Mouse (Mus musculus) fibroblast of lung, adult 2 months (primary cell): ENCODE measurements around the gene Cuzd1.

Experiments used
- DNase-seq: peaks from one replicate; pipeline ENCODE4 v3.0.0-alpha.2; 2011; ENCODE audit warnings: low read depth

The Cuzd1 gene

GRCm38 (mm10) chr7:131322192-131322591 is at the start of gene Cuzd1:
Cuzd1 (minus strand) TSS chr7:131322292.
- no peak for DNase-seq

- DNase-seq: no peak
These were observed 49.4 kb upstream of the Cuzd1 start for GRCm38 (mm10) chr7:131371470-131371860.

GRCm38 (mm10) chr7:131370648-131371469 is 48.8 kb upstream of the Cuzd1 start, which contains the start of gene Pstk:
Pstk (plus strand) TSS chr7:131371141.
- peak; percentile 86 for DNase-seq

- DNase-seq: no peak
These were observed 42.0 kb upstream of the Cuzd1 start for GRCm38 (mm10) chr7:131364131-131364530.

- DNase-seq: peak; percentile 92
These were observed 40.7 kb upstream of the Cuzd1 start, which contains the start of gene 2310057M21Rik for GRCm38 (mm10) chr7:131362615-131363300. 2310057M21Rik (minus strand) TSS chr7:131362759.

GRCm38 (mm10) chr7:131362269-131362614 is 40.1 kb upstream of the Cuzd1 start:
- no peak for DNase-seq

- no peak for DNase-seq
These were observed 34.0 kb upstream of the Cuzd1 start for GRCm38 (mm10) chr7:131356105-131356504.

GRCm38 (mm10) chr7:131345856-131346541 is 23.9 kb upstream of the Cuzd1 start:
- no peak for DNase-seq

- no peak for DNase-seq
These were observed 15.5 kb upstream of the Cuzd1 start for GRCm38 (mm10) chr7:131337502-131338068.

GRCm38 (mm10) chr7:131333564-131333963 is 11.5 kb upstream of the Cuzd1 start, which contains the start of gene Fam24a:
Fam24a (plus strand) TSS chr7:131333864.
- no peak for DNase-seq

GRCm38 (mm10) chr7:131331688-131332087 is 9.6 kb upstream of the Cuzd1 start:
- no peak for DNase-seq

- no peak for DNase-seq
These were observed 7.3 kb upstream of the Cuzd1 start, which contains the start of gene Fam24b for GRCm38 (mm10) chr7:131329416-131329815. Fam24b (minus strand) TSS chr7:131329516.

- no peak for DNase-seq
These were observed 5.0 kb upstream of the Cuzd1 start for GRCm38 (mm10) chr7:131327054-131327453.

GRCm38 (mm10) chr7:131318340-131318739 is 3.8 kb downstream of the Cuzd1 start:
- no peak for DNase-seq

GRCm38 (mm10) chr7:131317587-131317986 is 4.5 kb downstream of the Cuzd1 start:
- no peak for DNase-seq

GRCm38 (mm10) chr7:131314493-131314892 is 7.6 kb downstream of the Cuzd1 start:
- DNase-seq: no peak

GRCm38 (mm10) chr7:131306733-131307132 is 15.4 kb downstream of the Cuzd1 start:
- DNase-seq: no peak

- DNase-seq: no peak
These were observed 18.8 kb downstream of the Cuzd1 start for GRCm38 (mm10) chr7:131303340-131303739.

- DNase-seq: no peak
These were observed 24.9 kb downstream of the Cuzd1 start for GRCm38 (mm10) chr7:131297151-131297550.

GRCm38 (mm10) chr7:131265851-131266250 is 56.2 kb downstream of the Cuzd1 start:
- no peak for DNase-seq

- no peak for DNase-seq
These were observed 57.8 kb downstream of the Cuzd1 start for GRCm38 (mm10) chr7:131264251-131264650.

- DNase-seq: no peak
These were observed 61.1 kb downstream of the Cuzd1 start for GRCm38 (mm10) chr7:131260946-131261345.
